Mouse (Mus musculus) embryonic facial prominence, embryonic 13.5 days (tissue): Measurements from ENCODE around the gene Ncam1. TPM values are rescaled to one million over a fixed set of nuclear protein-coding genes. Genes with fewer than 3 reads are reported as not detected.

Experiments
- ATAC-seq: fragments of 200-750 bp; cut with Nextera tagmentation; 2 replicates; pipeline ENCODE4 v1.8.0; 2017; ENCODE audit warnings: low read depth; ENCODE audit not compliant: insufficient number of reproducible peaks, insufficient read depth, low FRiP score, low TSS enrichment
- H3K27ac ChIP-seq: fragments of 300-500 bp; sonication (generic); 2 replicates; pipeline ENCODE4 v1.5.1; 2015; ENCODE audit warnings: moderate library complexity, mild to moderate bottlenecking, inconsistent platforms
- H3K27me3 ChIP-seq: fragments of 300-500 bp; sonication (generic); 2 replicates; pipeline ENCODE4 v1.6.1; 2015; ENCODE audit warnings: mild to moderate bottlenecking, inconsistent platforms
- H3K36me3 ChIP-seq: fragments of 300-500 bp; sonication (generic); 2 replicates; pipeline ENCODE4 v1.6.1; 2015; ENCODE audit warnings: mild to moderate bottlenecking, inconsistent platforms
- H3K4me1 ChIP-seq: fragments of 300-500 bp; sonication (generic); 2 replicates; pipeline ENCODE4 v1.6.1; 2015; ENCODE audit warnings: inconsistent platforms
- H3K4me2 ChIP-seq: fragments of 300-500 bp; sonication (generic); 2 replicates; pipeline ENCODE4 v1.6.1; 2015; ENCODE audit warnings: moderate library complexity, mild to moderate bottlenecking, inconsistent platforms
- H3K4me3 ChIP-seq: fragments of 300-500 bp; sonication (generic); 2 replicates; pipeline ENCODE4 v1.5.1; 2015; ENCODE audit warnings: mild to moderate bottlenecking, inconsistent platforms
- H3K9ac ChIP-seq: fragments of 300-500 bp; sonication (generic); 2 replicates; pipeline ENCODE4 v1.6.1; 2015; ENCODE audit warnings: mild to moderate bottlenecking, inconsistent platforms
- H3K9me3 ChIP-seq: fragments of 300-500 bp; sonication (generic); 2 replicates; pipeline ENCODE4 v1.6.1; 2016; ENCODE audit warnings: inconsistent platforms
- WGBS: fragments of 180-500 bp; shearing (Covaris S2); methylation state at CpG from one replicate; pipeline ENCODE4 v1.1.7; 2015; ENCODE audit warnings: mixed read lengths; 5-methylcytosine and 5-hydroxymethylcytosine counted together
- polyA plus RNA-seq: library from polyadenylated mRNA; unstranded; fragments of >200 nt; fragmentation: Nextera tagmentation; extraction: Ambion mirVana; gene quantifications from 2 replicates; pipeline ENCODE4 v1.2.1, GENCODE M21; 2015

Gene Ncam1
- polyA plus RNA-seq, 1 experiment from 2014 or later, result 123 TPM

- no peaks in the 10 kb centered on the region; the same call in 1 of the 2 replicates for H3K27me3 ChIP-seq
- 65% methylated on average over 7 of the region's 7 CpGs for WGBS
- ATAC-seq, result no peak
- no peaks in the 10 kb centered on the region for H3K36me3 ChIP-seq
- peaks cover 19% of the 10 kb centered on the region; the same call in 1 of the 2 replicates for H3K4me1 ChIP-seq
- no peak overlapping the region for H3K27ac ChIP-seq
- no peaks in the 10 kb centered on the region for H3K9me3 ChIP-seq
- H3K4me2 ChIP-seq, result no peak overlapping the region
- H3K9ac ChIP-seq, result no peak overlapping the region
- no peak overlapping the region for H3K4me3 ChIP-seq
Measured at GRCm38 (mm10) chr9:49488258-49488657, 310.5 kb downstream of the Ncam1 start.

GRCm38 (mm10) chr9:49487657-49487943 lies 311.1 kb downstream of the Ncam1 start:
- no peak for ATAC-seq
- no peak overlapping the region for H3K27ac ChIP-seq
- WGBS, result 70% methylated on average over 6 of the region's 6 CpGs

GRCm38 (mm10) chr9:49486805-49487656 lies 311.7 kb downstream of the Ncam1 start:
- ATAC-seq, result no peak
- Histone ChIP-seq H3K36me3 (no peaks in the 10 kb centered on the region), H3K27me3 (no peaks in the 10 kb centered on the region; the same call in 1 of the 2 replicates), H3K4me3 (no peak overlapping the region; the same call in 1 of the 2 replicates), H3K4me1 (peaks cover 21% of the 10 kb centered on the region; the same call in 1 of the 2 replicates), H3K9me3 (no peaks in the 10 kb centered on the region), H3K4me2 (peak overlapping the region; percentile 87; the same call in 1 of the 2 replicates), H3K9ac (no peak overlapping the region), H3K27ac (no peak overlapping the region)
- 67% methylated on average over 9 of the region's 9 CpGs for WGBS

More at GRCm38 (mm10) chr9:49487657-49487943, 311.1 kb downstream of the Ncam1 start:
- peaks cover 21% of the 10 kb centered on the region; the same call in 1 of the 2 replicates for H3K4me1 ChIP-seq
- no peak overlapping the region for H3K4me3 ChIP-seq
- no peaks in the 10 kb centered on the region for H3K9me3 ChIP-seq
- H3K4me2 ChIP-seq, result no peak overlapping the region
- no peak overlapping the region for H3K9ac ChIP-seq
- H3K27me3 ChIP-seq, result no peaks in the 10 kb centered on the region; the same call in 1 of the 2 replicates
- H3K36me3 ChIP-seq, result no peaks in the 10 kb centered on the region

GRCm38 (mm10) chr9:49485892-49486311 lies 312.8 kb downstream of the Ncam1 start, which contains the start of gene Ttc12:
TSS of gene Ttc12 (minus strand) at chr9:49486225.
- peaks cover 21% of the 10 kb centered on the region; the same call in 1 of the 2 replicates for H3K4me1 ChIP-seq
- no peaks in the 10 kb centered on the region for H3K9me3 ChIP-seq
- H3K36me3 ChIP-seq, result no peaks in the 10 kb centered on the region
- peak within 1 kb of the TSS; percentile 87 for H3K4me2 ChIP-seq
- under 1% methylated on average over 18 of the region's 18 CpGs for WGBS
- peak; percentile 83 for ATAC-seq
- H3K27ac ChIP-seq, result no peak within 1 kb of the TSS
- H3K27me3 ChIP-seq, result no peaks in the 10 kb centered on the region; the same call in 1 of the 2 replicates
- peak within 1 kb of the TSS; percentile 67 for H3K9ac ChIP-seq
- peak within 1 kb of the TSS; percentile 59 for H3K4me3 ChIP-seq

- Histone ChIP-seq H3K9me3 (no peaks in the 10 kb centered on the region), H3K4me2 (peak overlapping the region; percentile 87), H3K27me3 (no peaks in the 10 kb centered on the region; the same call in 1 of the 2 replicates), H3K27ac (no peak overlapping the region), H3K4me3 (peak overlapping the region; percentile 59), H3K36me3 (no peaks in the 10 kb centered on the region), H3K4me1 (peaks cover 21% of the 10 kb centered on the region; the same call in 1 of the 2 replicates), H3K9ac (peak overlapping the region; percentile 67)
- ATAC-seq, result peak; percentile 16; the same call in 1 of the 2 replicates
- 4% methylated on average over 21 of the region's 21 CpGs for WGBS
Measured at GRCm38 (mm10) chr9:49485250-49485891, 313.4 kb downstream of the Ncam1 start.

- WGBS, result 39% methylated on average over 10 of the region's 10 CpGs
- peak overlapping the region; percentile 14; the same call in 1 of the 2 replicates for H3K4me3 ChIP-seq
Measured at GRCm38 (mm10) chr9:49483316-49483715, 315.4 kb downstream of the Ncam1 start.

GRCm38 (mm10) chr9:49472126-49472525 lies 326.6 kb downstream of the Ncam1 start:
- no peak overlapping the region for H3K4me3 ChIP-seq
- no peaks in the 10 kb centered on the region for H3K9me3 ChIP-seq
- no peak overlapping the region for H3K9ac ChIP-seq
- no peaks in the 10 kb centered on the region for H3K4me1 ChIP-seq
- no peak overlapping the region for H3K27ac ChIP-seq
- no peak for ATAC-seq
- H3K27me3 ChIP-seq, result no peaks in the 10 kb centered on the region
- H3K36me3 ChIP-seq, result no peaks in the 10 kb centered on the region
- no peak overlapping the region for H3K4me2 ChIP-seq
- 64% methylated on average over 11 of the region's 11 CpGs for WGBS

More at GRCm38 (mm10) chr9:49483316-49483715, 315.4 kb downstream of the Ncam1 start:
- no peaks in the 10 kb centered on the region for H3K27me3 ChIP-seq
- no peak overlapping the region for H3K27ac ChIP-seq
- H3K9ac ChIP-seq, result no peak overlapping the region
- no peaks in the 10 kb centered on the region for H3K36me3 ChIP-seq
- peaks cover 15% of the 10 kb centered on the region; the same call in 1 of the 2 replicates for H3K4me1 ChIP-seq
- H3K9me3 ChIP-seq, result no peaks in the 10 kb centered on the region
- ATAC-seq, result no peak
- H3K4me2 ChIP-seq, result peak overlapping the region; percentile 27; the same call in 1 of the 2 replicates

- H3K27ac ChIP-seq, result no peak overlapping the region
- no peak overlapping the region for H3K4me2 ChIP-seq
- H3K4me1 ChIP-seq, result no peaks in the 10 kb centered on the region
- no peak for ATAC-seq
- no peak overlapping the region for H3K4me3 ChIP-seq
- no peaks in the 10 kb centered on the region for H3K9me3 ChIP-seq
- no peaks in the 10 kb centered on the region for H3K27me3 ChIP-seq
- H3K36me3 ChIP-seq, result no peaks in the 10 kb centered on the region
- H3K9ac ChIP-seq, result no peak overlapping the region
- WGBS, result 89% methylated on average over 6 of the region's 6 CpGs
Measured at GRCm38 (mm10) chr9:49470946-49471345, 327.8 kb downstream of the Ncam1 start.

- H3K4me1 ChIP-seq, result no peaks in the 10 kb centered on the region
- no peaks in the 10 kb centered on the region for H3K27me3 ChIP-seq
- H3K4me3 ChIP-seq, result no peak overlapping the region
- H3K36me3 ChIP-seq, result no peaks in the 10 kb centered on the region
- H3K27ac ChIP-seq, result no peak overlapping the region
- no peaks in the 10 kb centered on the region for H3K9me3 ChIP-seq
- 92% methylated on average over 19 of the region's 19 CpGs for WGBS
- no peak for ATAC-seq
- H3K4me2 ChIP-seq, result no peak overlapping the region
- no peak overlapping the region for H3K9ac ChIP-seq
Measured at GRCm38 (mm10) chr9:49470006-49470405, 328.7 kb downstream of the Ncam1 start.

GRCm38 (mm10) chr9:49456136-49456535 lies 342.6 kb downstream of the Ncam1 start:
- H3K27me3 ChIP-seq, result no peaks in the 10 kb centered on the region
- H3K4me2 ChIP-seq, result no peak overlapping the region
- no peaks in the 10 kb centered on the region for H3K4me1 ChIP-seq
- H3K27ac ChIP-seq, result no peak overlapping the region
- no peak for ATAC-seq
- 80% methylated on average over 3 of the region's 3 CpGs for WGBS
- H3K36me3 ChIP-seq, result no peaks in the 10 kb centered on the region
- no peak overlapping the region for H3K4me3 ChIP-seq
- H3K9me3 ChIP-seq, result no peaks in the 10 kb centered on the region
- no peak overlapping the region for H3K9ac ChIP-seq

- H3K9ac ChIP-seq, result no peak overlapping the region
Measured at GRCm38 (mm10) chr9:49452396-49452795, 346.3 kb downstream of the Ncam1 start.

More at GRCm38 (mm10) chr9:49452396-49452795, 346.3 kb downstream of the Ncam1 start:
- Histone ChIP-seq H3K4me3 (no peak overlapping the region), H3K4me1 (no peaks in the 10 kb centered on the region), H3K9me3 (no peaks in the 10 kb centered on the region), H3K27ac (no peak overlapping the region), H3K4me2 (no peak overlapping the region), H3K27me3 (no peaks in the 10 kb centered on the region), H3K36me3 (no peaks in the 10 kb centered on the region)
- no peak for ATAC-seq
- WGBS, result 97% methylated on average over 1 of the region's 1 CpGs
